Mouse (Mus musculus): Measurements from ENCODE around the gene Ccdc180. TPM values are rescaled to one million over a fixed set of nuclear protein-coding genes. Genes with fewer than 3 reads are reported as not detected.

The Ccdc180 gene
- polyA plus RNA-seq, 1 experiment from 2014 or later, result 0.74 TPM

DNA sequence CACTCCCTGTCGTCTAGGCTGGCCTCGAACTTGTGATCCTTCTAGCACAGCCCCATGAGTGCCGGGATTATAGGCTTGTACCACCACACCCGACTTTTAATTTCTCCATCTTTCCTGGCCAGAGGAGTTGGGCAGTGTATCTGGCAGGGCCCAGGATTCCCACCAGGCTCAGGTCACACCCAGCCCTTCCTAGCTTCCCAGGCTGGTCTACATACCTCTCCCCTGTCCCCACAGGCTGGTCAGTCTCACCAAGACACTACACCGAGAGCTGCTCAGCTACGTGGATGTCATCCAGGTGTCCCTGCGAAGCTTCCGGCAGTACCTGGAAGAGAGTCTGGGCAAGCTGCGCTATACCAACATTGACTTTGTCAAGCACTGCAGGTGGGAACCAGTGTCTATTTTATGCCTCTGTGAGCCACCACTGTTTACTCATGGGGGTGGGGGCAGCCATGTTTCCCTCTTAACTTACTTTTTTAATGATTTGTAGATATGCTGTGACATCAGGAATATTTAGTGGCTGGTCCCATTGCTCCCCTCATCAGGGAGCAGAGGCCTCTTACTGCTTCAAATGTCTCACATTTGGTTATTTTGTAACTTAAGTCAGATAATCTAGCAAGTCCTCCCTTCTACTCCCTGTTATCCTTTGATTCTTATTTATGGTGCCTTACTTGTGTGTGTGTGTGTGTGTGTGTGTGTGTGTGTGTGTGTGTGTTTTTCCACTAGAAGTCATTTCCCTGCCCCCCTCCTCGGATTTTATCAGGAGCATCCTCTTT is 31.7 kb downstream of the Ccdc180 start:
- WGBS, result 94% methylated on average over 10 of the region's 10 CpGs
- no peak for ATAC-seq (ENCODE audit: low FRiP score)
- H3K27me3 ChIP-seq, result no peaks in the 10 kb centered on the region

DNA sequence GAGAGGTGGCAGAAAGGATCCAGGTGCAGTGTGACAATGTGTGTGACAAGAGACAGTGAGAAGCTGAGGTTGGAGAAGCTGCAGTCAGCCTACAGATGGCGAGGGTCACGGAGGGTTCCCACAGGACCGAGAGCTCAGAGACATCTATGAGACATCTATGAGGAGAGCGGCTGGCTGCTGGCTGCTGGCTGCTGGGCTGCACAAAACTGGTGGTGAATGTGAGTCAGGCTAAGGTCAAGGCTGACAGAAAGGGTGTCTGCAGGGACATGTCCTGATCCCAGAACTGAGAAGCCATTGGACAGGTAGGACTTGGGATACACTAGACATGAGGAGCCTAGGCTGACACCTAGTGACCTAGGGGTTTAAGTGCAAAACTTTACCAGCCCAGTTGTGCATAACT is 33.9 kb downstream of the Ccdc180 start:
- Histone ChIP-seq H3K27me3 (no peaks in the 10 kb centered on the region), H3K4me2 (no peak overlapping the region), H3K9ac (no peak overlapping the region), H3K36me3 (no peaks in the 10 kb centered on the region), H3K9me3 (no peaks in the 10 kb centered on the region), H3K4me3 (no peak overlapping the region), H3K27ac (no peak overlapping the region), H3K4me1 (replicated peaks) (no peaks in the 10 kb centered on the region)
- no peak for ATAC-seq (ENCODE audit: low FRiP score)
- WGBS, result 78% methylated on average over 4 of the region's 4 CpGs

More for the DNA sequence above, 31.7 kb downstream of the Ccdc180 start:
- no peak overlapping the region for H3K4me3 ChIP-seq
- no peak overlapping the region for H3K27ac ChIP-seq
- H3K4me2 ChIP-seq, result no peak overlapping the region
- no peaks in the 10 kb centered on the region for H3K36me3 ChIP-seq
- no peak overlapping the region for H3K9ac ChIP-seq
- no peaks in the 10 kb centered on the region for H3K9me3 ChIP-seq
- no peaks in the 10 kb centered on the region for H3K4me1 ChIP-seq (replicated peaks)

DNA sequence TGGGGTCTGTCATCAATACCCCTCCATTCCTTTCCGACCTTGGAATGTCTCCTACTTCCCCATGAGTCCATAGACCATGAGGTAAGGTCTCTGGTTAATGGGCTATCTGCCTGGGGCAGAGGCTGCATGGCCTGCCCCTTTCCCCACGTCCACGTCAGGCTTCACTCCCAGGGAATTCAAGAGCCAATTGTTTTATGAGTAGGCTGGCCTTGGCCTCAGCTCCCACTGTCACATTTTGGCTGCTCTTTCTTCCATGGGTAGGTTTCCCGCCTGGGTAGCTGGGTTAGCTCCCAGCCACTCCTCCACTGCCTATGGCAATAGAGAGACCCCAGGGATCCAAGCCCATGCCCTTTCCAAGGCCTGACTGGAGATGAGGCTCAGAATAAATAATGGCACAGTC is 38.5 kb downstream of the Ccdc180 start:
- H3K4me2 ChIP-seq, result no peak overlapping the region
- no peak for ATAC-seq (ENCODE audit: low FRiP score)
- H3K27ac ChIP-seq, result no peak overlapping the region
- H3K4me3 ChIP-seq, result no peak overlapping the region
- H3K27me3 ChIP-seq, result no peaks in the 10 kb centered on the region
- no peak overlapping the region for H3K9ac ChIP-seq
- no peaks in the 10 kb centered on the region for H3K36me3 ChIP-seq
- no peaks in the 10 kb centered on the region for H3K9me3 ChIP-seq
- 87% methylated on average over 4 of the region's 4 CpGs for WGBS
- no peaks in the 10 kb centered on the region for H3K4me1 ChIP-seq (replicated peaks)

DNA sequence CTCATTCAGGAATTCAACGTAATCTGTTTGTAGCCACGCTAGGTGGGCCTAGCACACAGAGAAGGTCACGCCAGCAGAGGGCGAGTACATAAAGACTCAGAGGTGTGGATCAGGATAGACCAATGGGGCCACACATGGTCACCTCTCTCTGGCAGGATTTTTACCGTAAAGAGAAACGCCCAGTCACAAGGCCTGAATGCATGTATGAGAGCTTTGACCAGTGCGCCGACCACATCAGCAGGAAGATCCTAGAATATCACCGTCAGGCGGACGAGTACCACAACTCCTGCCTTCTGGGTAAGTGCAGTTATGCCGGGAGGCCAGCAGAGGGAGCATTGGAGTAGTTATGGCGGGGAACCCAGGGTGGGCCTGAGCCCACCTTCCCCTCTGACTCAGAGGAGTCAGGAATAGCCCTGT is 51.5 kb downstream of the Ccdc180 start:
- no peak overlapping the region for H3K4me3 ChIP-seq
- H3K27me3 ChIP-seq, result no peaks in the 10 kb centered on the region
- no peak for ATAC-seq (ENCODE audit: low FRiP score)
- no peak overlapping the region for H3K27ac ChIP-seq
- no peak overlapping the region for H3K9ac ChIP-seq
- H3K4me2 ChIP-seq, result no peak overlapping the region
- H3K9me3 ChIP-seq, result no peaks in the 10 kb centered on the region
- WGBS, result 31% methylated on average over 13 of the region's 13 CpGs
- no peaks in the 10 kb centered on the region for H3K36me3 ChIP-seq
- no peaks in the 10 kb centered on the region for H3K4me1 ChIP-seq (replicated peaks)

DNA sequence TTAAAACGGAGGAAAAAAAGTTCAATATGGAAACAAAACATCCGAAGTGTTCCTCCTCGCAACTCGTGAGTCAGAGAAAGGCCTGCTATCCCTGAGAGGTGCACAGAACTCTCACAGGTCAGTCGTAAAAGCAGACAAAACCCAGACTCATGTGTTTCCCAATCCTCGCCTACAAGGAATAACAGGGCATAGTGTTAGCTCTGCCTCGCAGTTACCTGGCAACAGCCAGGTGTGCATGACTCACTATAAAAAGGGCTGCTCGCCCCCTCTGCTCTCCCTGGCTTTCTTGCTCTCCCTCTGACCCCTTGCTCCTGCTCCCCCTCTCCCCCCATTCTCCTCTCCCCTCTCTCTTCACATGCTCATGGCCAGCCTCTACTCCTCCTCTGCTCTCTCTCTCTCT is 57.6 kb downstream of the Ccdc180 start:
- no peaks in the 10 kb centered on the region for H3K27me3 ChIP-seq
- no peak overlapping the region for H3K9ac ChIP-seq
- H3K4me2 ChIP-seq, result no peak overlapping the region
- ATAC-seq (ENCODE audit: low FRiP score), result no peak
- WGBS, result 80% methylated on average over 8 of the region's 8 CpGs
- H3K9me3 ChIP-seq, result no peaks in the 10 kb centered on the region
- no peak overlapping the region for H3K27ac ChIP-seq
- H3K4me3 ChIP-seq, result no peak overlapping the region
- no peaks in the 10 kb centered on the region for H3K4me1 ChIP-seq (replicated peaks)
- H3K36me3 ChIP-seq, result no peaks in the 10 kb centered on the region

DNA sequence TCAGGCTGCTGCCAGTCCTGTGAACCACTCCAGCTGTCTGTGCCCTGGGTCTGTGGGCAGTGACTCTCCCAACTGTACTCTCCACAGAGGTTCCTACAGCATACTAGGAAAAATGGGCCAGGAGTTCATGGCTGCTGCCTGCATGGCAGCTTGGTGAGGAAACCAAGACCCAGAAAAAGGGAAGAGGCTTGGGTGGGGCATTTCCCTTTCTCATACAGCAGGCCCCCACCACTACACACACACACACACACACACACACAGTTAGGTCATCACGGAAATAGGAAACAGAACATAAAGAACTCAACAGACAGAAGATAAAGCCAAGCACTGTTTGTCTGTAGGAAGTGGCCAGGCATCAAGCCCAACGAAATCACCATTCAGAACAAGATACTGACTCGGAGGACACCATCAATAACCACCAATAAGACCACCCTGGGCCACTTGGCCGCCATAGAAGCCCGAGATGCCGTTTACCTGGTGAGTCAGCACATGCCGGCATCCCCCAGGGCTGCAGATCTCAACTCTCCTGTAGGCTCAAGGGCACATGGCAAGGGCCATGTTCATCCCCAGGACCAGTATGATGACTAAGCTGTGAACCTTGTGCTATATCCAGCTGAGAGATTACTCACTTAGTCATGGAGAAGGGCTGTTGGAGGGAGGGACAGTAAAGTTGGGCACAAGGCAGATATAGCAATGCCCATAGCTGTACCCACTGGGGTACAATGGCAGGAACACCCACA is 59.2 kb downstream of the Ccdc180 start:
- H3K4me2 ChIP-seq, result no peak overlapping the region
- H3K9ac ChIP-seq, result no peak overlapping the region
- no peak overlapping the region for H3K27ac ChIP-seq
- H3K4me1 ChIP-seq (replicated peaks), result no peaks in the 10 kb centered on the region
- H3K36me3 ChIP-seq, result no peaks in the 10 kb centered on the region
- 86% methylated on average over 7 of the region's 7 CpGs for WGBS
- no peaks in the 10 kb centered on the region for H3K27me3 ChIP-seq
- no peaks in the 10 kb centered on the region for H3K9me3 ChIP-seq
- no peak for ATAC-seq (ENCODE audit: low FRiP score)
- no peak overlapping the region for H3K4me3 ChIP-seq

DNA sequence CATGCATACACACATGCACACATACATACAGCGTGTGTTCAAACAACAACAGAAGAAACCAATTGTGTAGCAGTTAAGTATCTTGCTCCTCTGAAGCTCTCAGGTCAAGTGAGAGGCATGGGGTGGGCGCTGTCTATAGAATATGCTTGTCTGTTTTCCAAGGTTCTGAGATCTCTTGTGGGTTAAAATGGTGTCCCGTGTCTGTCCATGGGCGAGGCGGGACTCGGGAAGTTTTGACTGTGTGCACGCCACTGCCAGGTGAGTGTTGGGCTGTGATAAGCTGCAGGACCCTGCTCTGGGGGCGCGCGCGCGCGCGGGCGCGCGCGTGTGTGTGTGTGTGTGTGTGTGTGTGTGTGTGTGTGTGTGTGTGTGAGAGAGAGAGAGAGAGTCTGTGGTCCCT is 61.7 kb downstream of the Ccdc180 start:
- H3K27me3 ChIP-seq, result no peaks in the 10 kb centered on the region
- H3K4me3 ChIP-seq, result no peak overlapping the region
- no peak overlapping the region for H3K9ac ChIP-seq
- no peaks in the 10 kb centered on the region for H3K36me3 ChIP-seq
- no peak overlapping the region for H3K27ac ChIP-seq
- H3K9me3 ChIP-seq, result no peaks in the 10 kb centered on the region
- 89% methylated on average over 18 of the region's 18 CpGs for WGBS
- ATAC-seq (ENCODE audit: low FRiP score), result no peak
- no peak overlapping the region for H3K4me2 ChIP-seq
- no peaks in the 10 kb centered on the region for H3K4me1 ChIP-seq (replicated peaks)

DNA sequence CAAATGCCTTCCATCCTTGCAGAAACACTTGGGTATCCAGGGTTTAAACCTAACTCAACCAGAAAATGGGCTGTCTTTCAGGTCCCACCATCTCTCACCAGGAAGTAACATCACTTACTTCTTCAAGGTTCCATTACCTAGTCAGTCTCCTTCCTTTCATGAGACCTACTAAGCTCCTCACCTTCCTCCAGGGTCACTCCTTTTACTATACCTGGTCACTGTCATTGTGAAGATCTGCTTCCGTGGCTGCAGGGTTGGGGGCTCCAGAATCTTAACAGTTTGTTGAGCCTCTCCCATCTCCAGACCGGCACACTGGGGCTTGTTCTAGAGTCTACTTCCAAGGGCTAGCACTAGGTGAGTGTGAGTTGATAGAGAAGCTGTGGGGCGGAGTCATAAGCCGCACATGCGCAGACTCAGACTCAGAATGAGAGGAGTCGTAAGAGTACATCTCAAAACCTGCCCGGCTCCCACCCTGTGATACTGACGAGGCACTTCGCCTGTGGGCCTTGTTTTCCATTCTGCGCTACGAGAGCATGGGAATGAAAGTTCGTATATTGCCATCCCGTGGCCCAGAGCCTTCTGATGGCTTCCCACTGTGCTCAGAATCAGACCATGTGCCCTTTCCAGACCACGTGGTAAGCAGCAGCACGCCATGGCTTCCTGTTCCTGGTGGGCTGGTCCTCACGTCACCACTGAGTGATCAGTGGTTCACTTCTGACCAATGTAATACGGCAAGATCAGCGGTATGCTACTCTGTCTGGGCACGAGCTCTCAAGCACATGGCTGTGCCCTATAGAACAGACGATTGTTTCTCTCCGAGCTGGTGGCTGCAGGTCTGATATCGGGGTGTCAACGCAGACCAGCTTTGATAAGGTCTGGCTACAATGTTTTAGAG is 63.2 kb downstream of the Ccdc180 start:
- Histone ChIP-seq H3K27me3 (no peaks in the 10 kb centered on the region), H3K9ac (no peak overlapping the region), H3K4me2 (no peak overlapping the region), H3K27ac (no peak overlapping the region), H3K36me3 (no peaks in the 10 kb centered on the region), H3K4me3 (no peak overlapping the region), H3K4me1 (replicated peaks) (no peaks in the 10 kb centered on the region), H3K9me3 (no peaks in the 10 kb centered on the region)
- no peak for ATAC-seq (ENCODE audit: low FRiP score)
- 93% methylated on average over 23 of the region's 23 CpGs for WGBS

DNA sequence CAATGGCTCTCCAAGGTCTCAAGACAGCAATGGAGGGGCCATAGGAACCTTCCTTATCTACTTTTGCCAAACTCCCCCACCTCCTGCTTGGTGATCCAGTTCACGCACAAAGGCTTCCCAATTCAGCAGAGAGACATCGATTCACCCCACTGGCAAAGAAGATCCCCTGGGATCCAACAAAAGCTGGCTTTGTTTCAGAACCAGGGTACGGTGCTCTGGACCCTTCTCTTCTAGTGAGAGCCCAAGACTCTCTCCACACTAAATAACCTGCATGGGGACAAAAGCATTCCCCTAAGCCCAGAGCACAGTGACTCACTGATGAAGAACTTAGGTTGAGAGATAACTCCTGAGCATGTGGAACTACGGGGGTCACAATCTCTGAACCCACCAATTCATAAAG is 65.1 kb downstream of the Ccdc180 start:
- Histone ChIP-seq H3K9ac (no peak overlapping the region), H3K27ac (no peak overlapping the region), H3K9me3 (no peaks in the 10 kb centered on the region), H3K36me3 (no peaks in the 10 kb centered on the region), H3K27me3 (no peaks in the 10 kb centered on the region), H3K4me1 (replicated peaks) (no peaks in the 10 kb centered on the region), H3K4me2 (no peak overlapping the region), H3K4me3 (no peak overlapping the region)
- ATAC-seq (ENCODE audit: low FRiP score), result no peak
- 88% methylated on average over 4 of the region's 4 CpGs for WGBS

DNA sequence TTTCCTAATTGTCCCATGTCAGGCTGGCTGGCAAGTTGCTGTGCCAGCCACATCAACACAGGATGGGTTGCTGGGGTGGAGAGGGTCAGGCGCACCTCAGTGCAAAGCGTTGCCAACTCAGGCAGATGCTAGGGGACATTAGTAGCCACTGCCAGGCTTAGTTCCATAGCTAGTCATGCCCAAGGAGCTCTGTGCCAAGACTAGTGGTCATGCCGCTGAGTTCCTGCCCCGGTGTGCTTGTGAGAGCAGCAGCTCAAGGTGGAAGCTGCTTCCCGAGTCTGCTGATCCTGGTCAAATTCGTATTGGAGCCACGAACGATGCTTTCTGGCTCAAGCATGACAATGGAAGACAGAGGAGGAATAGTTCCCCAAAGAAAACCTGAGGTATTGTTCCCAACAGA is 66.0 kb downstream of the Ccdc180 start:
- Histone ChIP-seq H3K9me3 (no peaks in the 10 kb centered on the region), H3K36me3 (no peaks in the 10 kb centered on the region), H3K9ac (no peak overlapping the region), H3K27ac (no peak overlapping the region), H3K4me1 (replicated peaks) (no peaks in the 10 kb centered on the region), H3K27me3 (no peaks in the 10 kb centered on the region), H3K4me3 (no peak overlapping the region), H3K4me2 (no peak overlapping the region)
- 94% methylated on average over 8 of the region's 8 CpGs for WGBS
- no peak for ATAC-seq (ENCODE audit: low FRiP score)

DNA sequence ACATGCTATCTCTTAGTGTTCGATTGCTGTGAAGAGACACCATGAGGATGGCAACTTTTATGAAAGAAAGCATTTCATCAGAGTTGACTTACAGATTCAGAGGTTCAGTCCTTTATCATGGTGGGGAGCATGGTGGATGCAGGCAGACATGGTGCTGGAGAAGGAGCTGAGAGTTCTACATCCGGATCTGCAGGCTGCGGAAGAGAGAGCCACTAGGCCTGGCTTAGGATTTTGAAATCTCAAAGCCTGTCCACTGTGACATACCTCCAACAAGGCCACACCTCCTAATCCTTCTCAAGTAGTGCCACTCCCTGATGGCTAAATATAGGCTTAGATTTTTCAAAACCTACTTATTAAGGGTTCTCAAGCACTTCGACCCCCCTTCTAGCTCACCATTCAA is 66.6 kb downstream of the Ccdc180 start:
- Histone ChIP-seq H3K36me3 (no peaks in the 10 kb centered on the region), H3K27ac (no peak overlapping the region), H3K4me1 (replicated peaks) (no peaks in the 10 kb centered on the region), H3K9ac (no peak overlapping the region), H3K4me2 (no peak overlapping the region), H3K9me3 (no peaks in the 10 kb centered on the region), H3K27me3 (no peaks in the 10 kb centered on the region), H3K4me3 (no peak overlapping the region)
- no peak for ATAC-seq (ENCODE audit: low FRiP score)
- 91% methylated on average over 4 of the region's 4 CpGs for WGBS

DNA sequence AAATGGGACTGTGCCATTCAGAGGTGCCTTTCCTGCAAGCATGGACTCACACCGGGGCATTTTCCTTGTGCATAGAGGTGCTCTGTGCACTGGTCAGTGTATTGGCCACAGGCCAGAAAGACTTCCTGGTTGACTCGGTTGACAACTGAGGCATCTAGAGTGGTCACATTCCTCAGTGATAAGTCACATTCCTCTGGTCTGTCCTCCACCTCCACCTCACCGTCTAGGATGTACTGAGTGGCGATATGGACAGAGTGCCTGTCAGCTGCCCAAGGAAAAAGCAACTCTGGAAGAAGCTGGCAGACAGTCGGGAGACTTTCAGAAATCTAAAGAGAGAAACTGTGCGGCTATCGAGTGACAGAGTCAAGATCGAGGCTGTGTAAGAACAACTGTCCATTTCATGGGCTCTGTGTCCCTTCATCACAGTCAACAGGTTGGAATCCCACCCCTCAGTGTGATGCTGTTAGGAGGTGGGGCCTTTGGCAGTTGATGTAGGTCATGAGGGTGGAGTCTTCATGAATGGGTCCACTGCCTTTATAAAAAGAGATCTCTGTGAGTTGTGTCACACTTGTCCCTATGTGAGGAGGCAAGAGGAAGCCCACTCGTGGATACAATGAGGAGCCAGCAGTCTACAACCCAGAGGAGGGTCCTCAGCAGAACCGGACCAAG is 74.8 kb downstream of the Ccdc180 start, which contains the start of gene Tdrd7:
Gene Tdrd7, plus strand, starts transcription at position 564 of the 669 bp plus-strand sequence.
- no peak within 1 kb of the TSS for H3K4me2 ChIP-seq
- no peak within 1 kb of the TSS for H3K9ac ChIP-seq
- H3K36me3 ChIP-seq, result no peaks in the 10 kb centered on the region
- H3K27me3 ChIP-seq, result peaks cover 4% of the 10 kb centered on the region; the same call in 1 of the 2 replicates
- H3K27ac ChIP-seq, result no peak within 1 kb of the TSS
- no peaks in the 10 kb centered on the region for H3K9me3 ChIP-seq
- no peak within 1 kb of the TSS for H3K4me3 ChIP-seq
- no peak for ATAC-seq (ENCODE audit: low FRiP score)
- peaks cover 22% of the 10 kb centered on the region for H3K4me1 ChIP-seq (replicated peaks)
- WGBS, result 80% methylated on average over 10 of the region's 10 CpGs
